Mouse (Mus musculus): ENCODE measurements at regions not wholly inside any gene's neighbourhood (a gene's known extent, or its start where the extent isn't known, plus 50 kb on each side); places are given as distances from the start of the nearest gene placed in this dataset.

- DNase-seq (ENCODE audit: low spot score): no peak
- no peak overlapping the region for H3K4me3 ChIP-seq
- no peak overlapping the region for H3K27ac ChIP-seq
- H3K4me1 ChIP-seq: no peaks in the 10 kb centered on the region
- no peaks in the 10 kb centered on the region for H3K36me3 ChIP-seq
- no peaks in the 10 kb centered on the region for H3K9me3 ChIP-seq (replicated peaks)
- H3K27me3 ChIP-seq (ENCODE audit: low read depth, poor library complexity, severe bottlenecking): no peaks in the 10 kb centered on the region
Measured at GRCm38 (mm10) chr15:14000952-14001351, 827.5 kb upstream of the Cdh6 start.

GRCm38 (mm10) chr15:13989768-13990167 lies 816.3 kb upstream of the Cdh6 start:
- H3K27me3 ChIP-seq (ENCODE audit: low read depth, poor library complexity, severe bottlenecking): no peaks in the 10 kb centered on the region
- WGBS: 51% methylated on average over 3 of the region's 3 CpGs
- no peak for DNase-seq (ENCODE audit: low spot score)

GRCm38 (mm10) chr15:13988919-13989510 lies 815.5 kb upstream of the Cdh6 start:
- Histone ChIP-seq H3K9me3 (replicated peaks) (no peaks in the 10 kb centered on the region), H3K4me3 (no peak overlapping the region), H3K27ac (no peak overlapping the region), H3K4me1 (peaks cover 5% of the 10 kb centered on the region), H3K36me3 (no peaks in the 10 kb centered on the region), H3K27me3 (ENCODE audit: low read depth, poor library complexity, severe bottlenecking) (no peaks in the 10 kb centered on the region)
- no peak for DNase-seq (ENCODE audit: low spot score)
- 78% methylated on average over 8 of the region's 8 CpGs for WGBS

More at GRCm38 (mm10) chr15:13989768-13990167, 816.3 kb upstream of the Cdh6 start:
- Histone ChIP-seq H3K4me1 (peaks cover 5% of the 10 kb centered on the region), H3K27ac (no peak overlapping the region), H3K9me3 (replicated peaks) (no peaks in the 10 kb centered on the region), H3K4me3 (no peak overlapping the region), H3K36me3 (no peaks in the 10 kb centered on the region)

GRCm38 (mm10) chr15:13969811-13970210 lies 796.3 kb upstream of the Cdh6 start:
- Histone ChIP-seq H3K36me3 (no peaks in the 10 kb centered on the region), H3K4me3 (no peak overlapping the region), H3K9me3 (replicated peaks) (no peaks in the 10 kb centered on the region), H3K4me1 (no peaks in the 10 kb centered on the region), H3K27ac (no peak overlapping the region), H3K27me3 (ENCODE audit: low read depth, poor library complexity, severe bottlenecking) (no peaks in the 10 kb centered on the region)
- WGBS: 35% methylated on average over 7 of the region's 7 CpGs
- peak; percentile 31 for DNase-seq (ENCODE audit: low spot score)

Measured in limb, embryonic 10.5 days (tissue).